Mouse (Mus musculus): ENCODE measurements around the gene Hemk1. TPM values are rescaled to one million over a fixed set of nuclear protein-coding genes. Genes with fewer than 3 reads are reported as not detected.

Hemk1 gene
- polyA plus RNA-seq, 1 experiment = 22.0 TPM

DNA sequence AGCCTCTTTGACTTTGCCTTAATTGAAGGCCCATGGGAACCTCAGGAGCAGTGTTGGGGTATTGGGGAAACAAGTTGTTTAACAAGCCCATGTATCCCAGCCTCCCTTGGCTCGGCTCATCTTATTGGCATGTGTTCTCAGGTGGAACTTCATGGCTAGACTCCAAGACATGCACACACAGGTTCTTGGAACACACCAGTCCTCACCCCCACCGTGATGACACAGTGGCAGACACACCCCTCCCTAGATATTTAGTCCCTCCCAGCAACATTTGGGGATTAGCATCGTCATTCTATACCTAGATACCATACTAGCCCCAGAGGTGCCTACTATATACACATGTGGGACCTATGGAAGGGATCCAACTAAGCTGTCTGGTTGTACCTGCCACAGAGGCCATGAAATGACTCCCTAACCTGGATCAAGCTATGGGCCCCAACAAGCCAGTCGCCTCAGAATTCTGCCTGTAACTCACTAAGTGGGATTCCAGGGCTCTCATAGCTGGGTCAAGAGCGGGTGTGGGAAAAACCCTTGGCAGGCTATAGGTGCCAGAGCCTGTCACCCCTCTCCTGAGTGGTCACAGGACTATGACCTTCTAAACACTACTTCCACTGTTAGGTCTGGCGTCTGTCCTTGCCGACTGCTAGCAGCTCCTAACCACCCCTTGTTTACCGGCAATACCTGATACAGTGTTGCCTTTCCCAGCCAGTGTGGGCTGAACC is 39.9 kb downstream of the Hemk1 start:
- H3K4me1 ChIP-seq (ENCODE audit: control insufficient read depth, insufficient read depth, low read length) = peaks cover 15% of the 10 kb centered on the region
- no peak overlapping the region for H3K27ac ChIP-seq (ENCODE audit: control insufficient read depth, insufficient read depth, low read depth, low read length)
- no peaks in the 10 kb centered on the region for H3K36me3 ChIP-seq (ENCODE audit: control insufficient read depth, insufficient read depth, low read length)
- H3K27me3 ChIP-seq (ENCODE audit: control insufficient read depth, insufficient read depth, low read length) = no peaks in the 10 kb centered on the region
- H3K4me3 ChIP-seq (ENCODE audit: control insufficient read depth, low read depth, low read length) = no peak overlapping the region
- TF ChIP-seq POLR2A (IDR thresholded peaks at IDR 0.05; ENCODE audit: control insufficient read depth, low read depth, low read length) = no peak
- no peak for TF ChIP-seq CTCF (IDR thresholded peaks at IDR 0.05; ENCODE audit: control insufficient read depth, insufficient read depth, insufficient replicate concordance, low read depth, low read length)

- H3K4me3 ChIP-seq (ENCODE audit: control insufficient read depth, low read depth, low read length) = no peak overlapping the region; the same call in 1 of the 2 replicates
These were observed 40.5 kb downstream of the Hemk1 start for GRCm38 (mm10) chr9:107297658-107298057.

DNA sequence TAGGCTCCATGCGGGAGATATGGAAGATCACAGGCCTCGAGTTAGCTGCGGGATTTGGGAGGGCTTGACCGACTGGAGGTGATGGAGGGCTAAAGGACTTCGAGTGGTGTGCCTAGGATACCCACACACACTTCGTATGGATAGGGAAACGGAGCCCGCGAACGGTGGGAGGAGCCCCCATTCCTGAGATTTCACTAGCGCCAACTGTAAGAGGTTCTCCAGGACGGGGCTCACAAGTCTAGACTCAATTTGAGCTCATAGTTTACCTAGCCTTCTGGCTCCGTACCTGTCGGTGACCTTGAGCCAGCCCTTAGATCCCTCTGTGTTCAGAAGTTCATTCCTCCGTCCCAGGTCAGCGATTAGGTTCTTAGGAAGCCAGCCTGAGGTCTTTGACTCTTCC is 41.1 kb downstream of the Hemk1 start:
- H3K4me1 ChIP-seq (ENCODE audit: control insufficient read depth, insufficient read depth, low read length) = peaks cover 15% of the 10 kb centered on the region
- TF ChIP-seq CTCF (IDR thresholded peaks at IDR 0.05; ENCODE audit: control insufficient read depth, insufficient read depth, insufficient replicate concordance, low read depth, low read length) (no peak), POLR2A (IDR thresholded peaks at IDR 0.05; ENCODE audit: control insufficient read depth, low read depth, low read length) (no peak)
- H3K4me3 ChIP-seq (ENCODE audit: control insufficient read depth, low read depth, low read length) = peak overlapping the region; percentile 83
- no peaks in the 10 kb centered on the region for H3K27me3 ChIP-seq (ENCODE audit: control insufficient read depth, insufficient read depth, low read length)
- H3K27ac ChIP-seq (ENCODE audit: control insufficient read depth, insufficient read depth, low read depth, low read length) = peak overlapping the region; percentile 41; the same call in 1 of the 2 replicates
- no peaks in the 10 kb centered on the region for H3K36me3 ChIP-seq (ENCODE audit: control insufficient read depth, insufficient read depth, low read length)

More at GRCm38 (mm10) chr9:107297658-107298057, 40.5 kb downstream of the Hemk1 start:
- TF ChIP-seq CTCF (IDR thresholded peaks at IDR 0.05; ENCODE audit: control insufficient read depth, insufficient read depth, insufficient replicate concordance, low read depth, low read length) = no peak
- no peak for TF ChIP-seq POLR2A (IDR thresholded peaks at IDR 0.05; ENCODE audit: control insufficient read depth, low read depth, low read length)
- no peaks in the 10 kb centered on the region for H3K27me3 ChIP-seq (ENCODE audit: control insufficient read depth, insufficient read depth, low read length)
- H3K27ac ChIP-seq (ENCODE audit: control insufficient read depth, insufficient read depth, low read depth, low read length) = no peak overlapping the region
- peaks cover 15% of the 10 kb centered on the region for H3K4me1 ChIP-seq (ENCODE audit: control insufficient read depth, insufficient read depth, low read length)
- H3K36me3 ChIP-seq (ENCODE audit: control insufficient read depth, insufficient read depth, low read length) = no peaks in the 10 kb centered on the region

DNA sequence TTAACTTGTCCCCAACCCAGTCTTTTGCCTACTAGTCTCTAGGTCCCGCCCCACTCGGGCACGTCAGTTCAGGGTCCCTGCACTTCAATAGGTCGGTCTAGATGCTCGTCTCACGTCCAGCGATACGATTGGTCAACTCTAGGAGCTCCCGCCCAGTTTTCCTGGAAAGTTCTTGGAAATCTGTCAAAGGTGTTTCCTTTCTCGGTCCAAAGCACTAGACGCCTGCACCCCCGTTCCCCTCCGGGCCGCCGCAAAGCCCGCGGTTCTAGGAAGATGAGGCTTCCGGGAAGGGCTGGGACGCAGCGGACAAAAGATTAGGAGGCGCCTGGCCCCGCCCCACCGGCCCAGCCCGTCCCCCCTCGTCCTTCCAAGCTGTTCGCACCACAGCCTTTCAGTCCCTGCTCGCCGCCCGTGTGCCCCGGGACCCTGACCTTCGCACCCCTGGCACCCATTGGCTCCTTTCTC is 41.6 kb downstream of the Hemk1 start:
- TF ChIP-seq CTCF (IDR thresholded peaks at IDR 0.05; ENCODE audit: control insufficient read depth, insufficient read depth, insufficient replicate concordance, low read depth, low read length) (no peak), POLR2A (IDR thresholded peaks at IDR 0.05; ENCODE audit: control insufficient read depth, low read depth, low read length) (peak; percentile 38)
- H3K27ac ChIP-seq (ENCODE audit: control insufficient read depth, insufficient read depth, low read depth, low read length) = peak overlapping the region; percentile 41; the same call in 1 of the 2 replicates
- peaks cover 15% of the 10 kb centered on the region for H3K4me1 ChIP-seq (ENCODE audit: control insufficient read depth, insufficient read depth, low read length)
- H3K4me3 ChIP-seq (ENCODE audit: control insufficient read depth, low read depth, low read length) = peak overlapping the region; percentile 83
- H3K27me3 ChIP-seq (ENCODE audit: control insufficient read depth, insufficient read depth, low read length) = no peaks in the 10 kb centered on the region
- H3K36me3 ChIP-seq (ENCODE audit: control insufficient read depth, insufficient read depth, low read length) = no peaks in the 10 kb centered on the region

GRCm38 (mm10) chr9:107296041-107296440 is 42.1 kb downstream of the Hemk1 start:
- no peak for TF ChIP-seq POLR2A (IDR thresholded peaks at IDR 0.05; ENCODE audit: control insufficient read depth, low read depth, low read length)
- TF ChIP-seq CTCF (IDR thresholded peaks at IDR 0.05; ENCODE audit: control insufficient read depth, insufficient read depth, insufficient replicate concordance, low read depth, low read length) = no peak
- Histone ChIP-seq H3K27ac (ENCODE audit: control insufficient read depth, insufficient read depth, low read depth, low read length) (peak overlapping the region; percentile 12; the same call in 1 of the 2 replicates), H3K27me3 (ENCODE audit: control insufficient read depth, insufficient read depth, low read length) (no peaks in the 10 kb centered on the region), H3K36me3 (ENCODE audit: control insufficient read depth, insufficient read depth, low read length) (no peaks in the 10 kb centered on the region), H3K4me3 (ENCODE audit: control insufficient read depth, low read depth, low read length) (peak overlapping the region; percentile 83), H3K4me1 (ENCODE audit: control insufficient read depth, insufficient read depth, low read length) (peaks cover 15% of the 10 kb centered on the region)

GRCm38 (mm10) chr9:107296016-107296040 is 42.3 kb downstream of the Hemk1 start, which contains the start of gene Cish:
Gene Cish, plus strand, starts transcription at chr9:107296026.
- Histone ChIP-seq H3K27me3 (ENCODE audit: control insufficient read depth, insufficient read depth, low read length) (no peaks in the 10 kb centered on the region), H3K4me3 (ENCODE audit: control insufficient read depth, low read depth, low read length) (peak within 1 kb of the TSS; percentile 83), H3K4me1 (ENCODE audit: control insufficient read depth, insufficient read depth, low read length) (peaks cover 15% of the 10 kb centered on the region), H3K27ac (ENCODE audit: control insufficient read depth, insufficient read depth, low read depth, low read length) (peak within 1 kb of the TSS; percentile 41; the same call in 1 of the 2 replicates), H3K36me3 (ENCODE audit: control insufficient read depth, insufficient read depth, low read length) (no peaks in the 10 kb centered on the region)
- TF ChIP-seq POLR2A (IDR thresholded peaks at IDR 0.05; ENCODE audit: control insufficient read depth, low read depth, low read length) (no peak), CTCF (IDR thresholded peaks at IDR 0.05; ENCODE audit: control insufficient read depth, insufficient read depth, insufficient replicate concordance, low read depth, low read length) (no peak)

DNA sequence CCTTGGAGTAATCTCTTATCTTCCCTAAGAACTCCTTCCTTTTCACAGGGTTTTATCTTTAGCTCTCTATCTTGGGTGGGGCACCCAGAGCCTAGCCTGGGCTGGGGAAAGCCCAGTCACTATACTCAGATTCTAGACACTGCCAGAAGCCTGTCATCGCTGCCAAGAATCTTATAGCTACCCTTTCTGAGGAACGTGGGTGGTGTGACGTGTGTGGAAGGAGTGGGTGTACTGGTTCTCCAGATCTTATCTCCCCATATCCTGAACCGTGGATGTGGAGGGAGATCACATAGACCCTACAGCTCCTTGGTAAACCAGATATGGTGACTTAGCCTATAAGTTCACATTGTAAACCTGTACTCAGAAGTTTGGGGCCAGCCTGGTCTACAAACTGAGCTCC is 42.5 kb downstream of the Hemk1 start:
- H3K27ac ChIP-seq (ENCODE audit: control insufficient read depth, insufficient read depth, low read depth, low read length) = no peak overlapping the region

More for the DNA sequence above, 42.5 kb downstream of the Hemk1 start:
- H3K4me3 ChIP-seq (ENCODE audit: control insufficient read depth, low read depth, low read length) = no peak overlapping the region
- H3K27me3 ChIP-seq (ENCODE audit: control insufficient read depth, insufficient read depth, low read length) = no peaks in the 10 kb centered on the region
- peaks cover 15% of the 10 kb centered on the region for H3K4me1 ChIP-seq (ENCODE audit: control insufficient read depth, insufficient read depth, low read length)
- H3K36me3 ChIP-seq (ENCODE audit: control insufficient read depth, insufficient read depth, low read length) = no peaks in the 10 kb centered on the region
- TF ChIP-seq CTCF (IDR thresholded peaks at IDR 0.05; ENCODE audit: control insufficient read depth, insufficient read depth, insufficient replicate concordance, low read depth, low read length) (no peak), POLR2A (IDR thresholded peaks at IDR 0.05; ENCODE audit: control insufficient read depth, low read depth, low read length) (no peak)

Measured in testis, adult 2 months (tissue).